Mouse (Mus musculus) heart, adult 8-10 months (tissue): ENCODE data around the gene Ppm1j. TPM values are rescaled to one million over a fixed set of nuclear protein-coding genes. Genes with fewer than 3 reads are reported as not detected.

Experiments used
- DNase-seq: peaks from one replicate; pipeline ENCODE4 v3.0.0; 2022; ENCODE audit warnings: low spot score
- total RNA-seq, 4 experiments: library from RNA; stranded (reverse); gene quantifications; 2 replicates each; pipeline ENCODE4 v1.2.4; 2022

Ppm1j gene
- total RNA-seq, 4 experiments from 2014 or later = 20.1 to 28.4 (median 25.3) TPM

- no peak for DNase-seq
These were observed 3.2 kb downstream of the Ppm1j start for GRCm38 (mm10) chr3:104783971-104784500.

GRCm38 (mm10) chr3:104785284-104785683, 4.4 kb downstream of the Ppm1j start:
- DNase-seq = no peak

GRCm38 (mm10) chr3:104788075-104788474, 7.2 kb downstream of the Ppm1j start, which contains the start of gene Rhoc:
Gene Rhoc (plus strand): TSS chr3:104788375.
- DNase-seq = no peak

GRCm38 (mm10) chr3:104788561-104789311, 7.9 kb downstream of the Ppm1j start:
- DNase-seq = peak; percentile 83

- DNase-seq = no peak
These were observed 8.4 kb downstream of the Ppm1j start for GRCm38 (mm10) chr3:104789312-104789605.

GRCm38 (mm10) chr3:104789822-104790221, 9.0 kb downstream of the Ppm1j start:
- peak; percentile 71 for DNase-seq

GRCm38 (mm10) chr3:104790401-104790937, 9.6 kb downstream of the Ppm1j start:
- DNase-seq = peak; percentile 38

- DNase-seq = peak; percentile 26
These were observed 10.2 kb downstream of the Ppm1j start for GRCm38 (mm10) chr3:104791017-104791416.

- DNase-seq = no peak
These were observed 10.8 kb downstream of the Ppm1j start for GRCm38 (mm10) chr3:104791671-104792070.

- no peak for DNase-seq
These were observed 11.8 kb downstream of the Ppm1j start for GRCm38 (mm10) chr3:104792360-104793270.

- peak; percentile 97 for DNase-seq
These were observed 13.3 kb downstream of the Ppm1j start for GRCm38 (mm10) chr3:104793871-104794828.

- no peak for DNase-seq
These were observed 14.2 kb downstream of the Ppm1j start for GRCm38 (mm10) chr3:104794953-104795470.

- DNase-seq = no peak
These were observed 14.9 kb downstream of the Ppm1j start for GRCm38 (mm10) chr3:104795661-104796340.

- DNase-seq = no peak
These were observed 15.7 kb downstream of the Ppm1j start for GRCm38 (mm10) chr3:104796430-104797082.

- DNase-seq = no peak
These were observed 19.8 kb downstream of the Ppm1j start for GRCm38 (mm10) chr3:104800681-104801080.

GRCm38 (mm10) chr3:104801481-104801880, 20.6 kb downstream of the Ppm1j start:
- no peak for DNase-seq

- DNase-seq = no peak
These were observed 23.5 kb downstream of the Ppm1j start for GRCm38 (mm10) chr3:104804312-104804711.

GRCm38 (mm10) chr3:104805539-104805938, 24.7 kb downstream of the Ppm1j start:
- no peak for DNase-seq

- no peak for DNase-seq
These were observed 30.9 kb downstream of the Ppm1j start for GRCm38 (mm10) chr3:104811752-104812151.

- no peak for DNase-seq
These were observed 31.4 kb downstream of the Ppm1j start for GRCm38 (mm10) chr3:104812254-104812653.
